Mouse (Mus musculus) adrenal gland (tissue): ENCODE results near the gene Gga3.

Experiments used
- intact Hi-C: fragments of 180-260 bp; cut with DNase I; formaldehyde crosslinking; loops from one replicate; pipeline ENCODE4 v1.15.1; 2025

Gene Gga3

DNA sequence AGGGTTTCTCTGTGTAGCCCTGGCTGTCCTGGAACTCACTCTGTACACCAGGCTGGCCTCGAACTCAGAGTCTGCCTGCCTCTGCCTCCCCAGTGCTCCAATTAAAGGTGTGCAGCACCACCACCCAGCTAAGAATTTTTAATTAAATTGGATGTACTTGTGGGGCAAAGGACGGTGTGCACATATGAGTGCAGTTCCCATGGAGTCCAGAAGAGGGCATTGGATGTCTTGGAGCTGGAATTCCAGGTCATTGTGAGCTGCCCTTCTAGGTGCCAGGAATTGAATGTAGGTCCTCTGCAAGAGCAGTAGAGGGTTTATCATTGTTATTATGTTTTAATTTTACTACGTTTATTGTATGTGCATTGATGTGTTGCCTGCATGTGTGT, 27.6 kb upstream of the Gga3 start:
- intact Hi-C loops: loop anchor here (5.0 kb wide), 1 partner anchor 81 kb away; no protein-coding TSS in a partner anchor

DNA sequence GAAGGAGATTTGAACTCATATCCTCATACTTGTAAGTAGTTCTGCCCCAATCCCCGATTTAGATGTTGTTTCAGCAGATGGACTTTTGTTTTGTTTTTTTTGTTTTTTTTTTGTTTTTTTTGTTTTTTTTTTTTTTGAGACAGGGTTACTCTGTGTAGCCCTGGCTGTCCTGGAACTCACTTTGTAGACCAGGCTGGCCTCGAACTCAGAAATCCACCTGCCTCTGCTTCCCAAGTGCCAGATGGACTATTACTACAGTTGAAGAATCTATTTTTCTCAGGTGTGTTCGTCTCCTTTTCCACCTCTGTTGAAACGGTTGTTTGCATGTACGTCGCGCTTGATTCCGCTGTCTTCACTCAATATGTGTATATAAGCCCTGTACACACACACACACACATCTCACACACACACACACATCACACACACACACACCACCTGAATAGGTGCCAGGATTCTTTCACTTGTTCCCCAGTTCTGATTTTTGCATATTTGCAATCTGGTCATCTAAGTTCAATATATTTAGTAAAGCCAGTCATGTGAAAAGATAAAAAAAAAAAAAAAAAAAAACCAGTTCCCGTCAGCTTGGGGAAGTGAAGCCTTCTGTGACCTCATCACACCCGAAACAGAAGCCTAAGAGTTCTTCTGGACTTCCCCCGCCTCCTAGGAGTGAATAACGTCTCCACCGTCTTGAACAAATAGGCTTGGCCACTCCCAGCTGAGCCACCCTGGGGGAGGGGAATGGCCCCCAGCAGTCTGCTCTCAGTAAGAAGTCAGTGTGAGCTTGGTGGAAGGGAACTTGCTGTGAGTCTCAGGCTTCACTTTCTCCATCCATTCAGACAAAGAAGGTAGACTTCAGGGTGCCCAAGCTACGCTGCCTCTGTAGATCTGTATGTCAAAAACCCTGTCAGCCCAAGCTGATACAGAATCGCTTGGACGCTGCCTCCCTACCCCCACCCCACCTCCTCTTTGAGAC, 27.0 kb upstream of the Gga3 start:
- intact Hi-C loops: loop anchor here (5.0 kb wide), 1 partner anchor 81 kb away; no protein-coding TSS in a partner anchor

DNA sequence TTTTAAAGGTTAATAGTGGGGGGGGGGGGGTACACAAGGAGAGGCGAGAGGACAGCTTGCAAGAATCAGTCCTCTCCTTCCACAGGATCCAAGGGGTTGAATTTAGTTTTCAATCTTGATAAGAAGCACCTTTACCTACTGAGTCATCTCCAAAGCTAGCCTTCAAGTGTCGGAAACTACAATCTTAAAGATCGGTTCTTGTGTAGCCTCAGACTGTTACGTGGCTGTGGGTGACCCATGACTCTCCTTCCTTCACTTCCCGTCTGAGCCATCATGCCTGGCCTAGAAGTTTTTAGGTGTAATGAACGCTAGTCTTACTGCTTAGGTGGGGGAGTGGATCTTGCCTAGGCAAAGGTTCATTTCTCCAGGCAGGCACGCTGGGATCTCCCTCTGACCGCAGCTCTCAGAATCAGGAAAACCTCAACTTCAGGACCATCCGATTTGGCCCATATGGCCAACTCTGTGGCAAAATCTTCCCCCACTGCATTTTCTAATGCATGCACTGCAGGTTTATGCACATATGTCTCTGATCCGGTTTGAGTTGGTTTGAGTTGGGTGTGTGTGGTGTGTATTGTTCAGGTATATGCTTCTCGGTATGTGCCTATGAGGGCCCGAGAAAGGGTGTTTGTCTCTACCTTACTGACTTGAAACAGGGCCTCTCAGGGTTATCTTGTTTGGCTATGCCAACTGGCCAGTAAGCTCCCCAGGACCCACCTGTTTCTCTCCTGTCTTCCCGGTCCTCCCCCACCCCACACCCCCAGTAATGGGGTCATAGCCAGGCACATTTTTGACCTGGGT, 26.1 kb upstream of the Gga3 start:
- intact Hi-C loops: loop anchor here (5.0 kb wide), 1 partner anchor 82 kb away; no protein-coding TSS in a partner anchor

DNA sequence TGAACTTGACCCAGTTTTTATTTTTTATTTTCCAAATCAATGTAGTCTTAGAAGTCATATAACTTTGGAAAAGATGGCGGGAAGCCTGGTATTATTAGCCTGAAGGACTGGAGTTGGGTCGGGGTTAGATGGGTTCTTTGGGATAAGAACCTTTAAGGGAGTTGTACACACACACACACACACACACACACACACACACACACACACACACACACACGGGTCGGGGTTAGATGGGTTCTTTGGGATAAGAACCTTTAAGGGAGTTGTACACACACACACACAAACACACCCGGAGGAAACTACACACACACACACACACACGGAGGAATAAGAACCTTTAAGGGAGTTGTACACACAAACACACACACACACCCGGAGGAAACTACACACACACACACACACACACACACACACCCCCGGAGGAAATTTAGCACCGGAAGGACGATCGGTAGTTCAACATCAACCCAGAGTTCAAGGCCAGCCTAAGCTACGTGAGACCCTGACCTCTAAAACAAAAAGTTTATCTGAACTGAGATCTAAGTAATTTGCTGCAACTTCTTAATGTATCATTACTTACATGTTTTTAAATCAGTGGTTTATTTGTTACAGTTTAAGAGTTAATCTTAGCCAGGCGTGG, 24.7 kb upstream of the Gga3 start:
- intact Hi-C loops: no loop called here

DNA sequence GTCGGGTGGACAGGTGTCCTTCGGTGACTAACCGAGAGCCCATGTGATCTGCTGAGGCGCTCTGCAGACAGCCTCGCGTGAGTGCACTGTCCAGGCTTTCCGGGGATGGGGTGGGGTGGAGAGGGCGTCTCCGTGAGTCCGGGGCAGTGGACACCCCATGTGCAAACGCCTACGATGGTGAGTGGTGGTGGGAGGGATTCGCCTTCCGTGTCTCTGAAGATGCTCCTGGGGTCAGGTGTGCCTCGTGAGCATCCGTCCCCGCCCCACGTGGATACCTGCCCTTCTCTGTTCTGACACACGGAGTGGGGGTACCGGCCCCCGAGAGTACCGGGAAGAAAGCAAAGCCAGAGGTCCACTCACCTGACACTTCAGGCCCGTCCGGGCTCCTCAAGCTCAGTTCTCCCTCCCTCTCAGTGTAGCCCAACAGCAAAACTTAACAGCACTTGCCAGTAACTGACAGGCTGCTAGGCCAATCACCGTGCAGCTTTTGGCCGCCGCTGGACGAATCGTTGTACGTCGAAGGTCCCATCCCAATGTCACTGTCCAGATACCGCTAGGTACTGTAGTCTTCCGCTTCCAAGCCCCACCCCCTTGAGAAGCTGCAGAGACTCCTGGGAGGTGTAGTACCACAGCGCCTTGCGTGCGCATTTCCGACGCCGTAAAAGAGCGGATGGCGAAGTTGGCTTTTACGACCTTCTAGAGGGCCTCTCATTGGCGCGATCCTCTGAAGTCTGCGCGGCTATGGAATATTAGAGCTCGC, 24.0 kb upstream of the Gga3 start, which contains the start of gene Slc25a19:
Slc25a19 (minus strand) TSS at position 591 of the 760 bp plus-strand sequence.
- intact Hi-C loops: no loop called here

DNA sequence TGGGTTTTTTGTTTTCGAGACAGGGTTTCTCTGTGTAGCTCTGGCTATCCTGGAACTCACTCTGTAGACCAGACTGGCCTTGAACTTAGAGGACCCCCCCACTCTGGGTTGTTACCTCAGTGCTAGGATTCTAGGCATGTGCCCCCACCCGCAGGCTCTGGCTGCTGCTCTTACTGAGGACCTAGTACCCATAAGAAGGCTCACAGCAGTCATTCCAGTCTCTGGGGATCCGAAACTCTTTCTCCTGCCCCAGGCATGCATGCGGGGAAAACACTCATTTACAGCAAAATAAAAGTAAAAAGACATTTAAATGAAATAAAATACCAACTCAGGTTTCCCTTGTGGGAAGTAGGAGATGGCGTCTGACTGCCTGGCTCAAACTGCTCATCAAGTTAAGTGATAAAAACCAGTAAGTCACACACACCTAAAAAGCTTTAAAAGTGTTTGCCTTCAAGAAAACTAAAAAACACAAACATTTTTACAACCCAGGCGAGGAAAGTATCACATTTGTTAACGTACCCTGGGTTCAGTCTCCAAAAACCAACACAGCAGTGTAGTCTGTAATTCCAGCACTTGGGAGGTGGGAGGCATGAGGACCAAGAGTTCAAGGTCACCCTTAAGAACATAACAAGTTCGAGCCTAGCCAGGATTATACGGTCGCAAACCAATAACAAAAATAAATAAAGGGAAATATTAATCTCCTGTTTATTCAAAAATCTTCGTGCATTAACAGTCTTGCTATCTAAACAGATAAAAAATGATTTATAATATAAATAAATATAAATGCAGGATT, 23.2 kb upstream of the Gga3 start:
- intact Hi-C loops: no loop called here

DNA sequence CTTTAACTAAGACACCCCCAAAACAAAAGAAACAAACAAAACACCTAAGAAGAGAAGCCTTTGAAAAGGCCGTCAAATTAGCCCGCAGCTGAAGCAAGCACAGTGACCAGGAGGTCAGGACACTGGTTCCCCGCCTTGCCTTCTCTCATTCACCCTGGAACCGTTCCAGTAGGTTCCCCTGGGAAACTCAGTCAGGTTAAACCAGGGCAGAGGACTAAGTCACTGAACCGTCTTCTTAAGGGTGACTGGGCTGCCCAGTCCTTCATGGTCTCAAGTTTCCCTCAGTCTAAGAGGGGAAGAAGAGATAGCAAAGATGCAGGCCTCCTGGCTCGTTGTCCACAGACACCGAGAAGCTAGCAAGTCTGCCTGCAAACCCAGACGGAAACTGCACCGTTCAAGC, 22.0 kb upstream of the Gga3 start:
- intact Hi-C loops: no loop called here

DNA sequence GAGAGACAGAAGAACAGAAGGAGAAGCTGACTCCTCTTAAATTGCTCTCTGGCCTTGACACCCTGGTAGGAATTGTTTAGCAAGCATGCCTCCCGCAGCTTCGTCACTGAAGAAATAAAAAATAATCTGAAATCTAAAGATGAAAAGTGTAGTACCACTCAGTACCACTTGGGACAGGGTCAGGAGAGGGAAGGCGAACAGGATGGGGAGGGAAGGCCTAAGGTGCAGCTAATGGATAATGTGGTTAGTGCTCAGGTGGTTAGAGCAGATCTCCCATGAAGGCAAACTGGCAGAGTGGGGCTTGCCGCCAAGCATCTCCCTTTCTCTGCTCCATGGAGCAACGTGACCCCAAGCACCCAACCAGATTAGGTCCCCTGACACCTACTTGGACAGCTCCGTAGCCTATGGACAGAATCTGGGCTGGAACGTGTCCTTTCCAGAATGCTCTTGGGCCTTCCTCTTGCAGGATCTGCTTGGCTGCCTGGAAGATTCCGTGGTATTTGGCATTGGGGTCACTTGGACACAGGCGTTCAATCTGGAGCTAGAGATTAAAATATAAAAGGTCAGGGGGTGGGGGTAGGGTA, 19.7 kb upstream of the Gga3 start:
- intact Hi-C loops: no loop called here

DNA sequence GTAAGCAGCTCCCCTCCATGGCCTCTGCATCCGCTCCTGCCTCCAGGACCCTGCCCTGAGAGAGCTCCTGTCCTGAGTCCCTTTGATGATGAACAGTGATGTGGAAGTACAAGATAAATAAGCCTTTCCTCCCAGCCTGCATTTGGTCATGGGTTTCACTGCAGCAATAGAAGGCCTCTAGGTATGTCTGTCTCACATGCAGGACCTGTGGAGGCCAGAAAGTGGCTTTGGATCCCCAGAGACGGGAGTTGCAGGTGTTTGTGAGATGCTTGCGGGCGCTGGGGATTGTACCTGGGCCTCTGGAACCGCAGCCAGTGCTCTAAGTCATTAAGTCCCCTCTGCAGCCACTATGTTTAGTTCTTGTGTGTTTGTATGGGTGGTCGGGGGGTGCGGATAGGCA, 16.1 kb upstream of the Gga3 start:
- intact Hi-C loops: no loop called here

DNA sequence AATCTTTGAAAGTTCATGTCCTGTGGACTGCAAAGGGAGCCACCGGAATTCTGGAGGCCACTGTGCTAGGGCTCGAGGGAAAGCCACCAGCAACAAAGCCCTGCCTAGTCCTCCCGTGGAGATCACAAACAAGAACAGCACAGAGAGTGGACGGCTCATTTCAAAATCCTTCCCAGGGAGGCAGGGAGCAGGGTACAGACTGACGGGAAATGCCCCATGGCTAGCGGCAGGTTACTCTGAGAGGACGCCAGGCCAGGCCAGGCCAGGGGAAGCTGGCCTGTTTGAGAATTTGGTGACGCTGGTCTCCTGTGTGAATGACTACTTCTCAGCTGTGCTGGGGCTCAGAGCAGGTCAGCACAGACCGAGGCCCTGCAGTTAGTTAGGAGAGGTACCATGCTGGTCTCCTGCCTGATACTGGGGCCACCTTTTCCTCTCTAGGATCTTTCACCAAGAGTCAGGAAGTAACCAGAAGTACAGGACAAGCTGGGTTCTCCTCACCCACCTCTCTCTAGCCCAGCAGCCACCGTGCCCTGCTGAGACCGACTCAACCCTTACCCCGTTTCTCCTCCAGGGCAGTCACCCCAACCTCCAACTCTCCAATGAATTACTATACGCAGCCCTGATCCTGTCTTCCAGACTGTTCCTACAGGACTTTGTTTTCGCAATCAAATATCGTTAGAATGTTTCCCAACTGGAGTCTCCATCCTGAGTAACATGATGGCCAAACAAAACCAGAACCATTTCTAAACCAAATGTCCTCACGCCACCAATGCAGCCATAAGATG, 15.1 kb upstream of the Gga3 start:
- intact Hi-C loops: no loop called here

DNA sequence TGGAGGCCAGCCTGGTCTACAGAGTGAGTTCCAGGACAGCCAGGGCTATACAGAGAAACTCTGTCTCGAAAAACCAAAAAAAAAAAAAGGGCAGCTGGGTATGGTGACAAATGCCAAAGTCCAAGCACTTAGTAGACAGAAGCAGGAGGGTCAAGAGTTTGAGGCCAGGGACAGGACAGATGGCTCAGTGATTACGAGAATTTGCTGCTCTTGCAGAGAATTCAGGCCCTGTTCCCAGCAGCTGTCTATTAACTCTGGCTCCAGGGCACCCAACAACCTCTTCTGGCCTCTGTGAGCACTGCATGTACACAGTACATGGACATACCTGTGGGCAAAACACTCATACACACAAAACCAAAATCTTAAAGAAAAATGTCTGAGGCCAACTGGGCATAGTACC, 14.2 kb upstream of the Gga3 start:
- intact Hi-C loops: no loop called here

DNA sequence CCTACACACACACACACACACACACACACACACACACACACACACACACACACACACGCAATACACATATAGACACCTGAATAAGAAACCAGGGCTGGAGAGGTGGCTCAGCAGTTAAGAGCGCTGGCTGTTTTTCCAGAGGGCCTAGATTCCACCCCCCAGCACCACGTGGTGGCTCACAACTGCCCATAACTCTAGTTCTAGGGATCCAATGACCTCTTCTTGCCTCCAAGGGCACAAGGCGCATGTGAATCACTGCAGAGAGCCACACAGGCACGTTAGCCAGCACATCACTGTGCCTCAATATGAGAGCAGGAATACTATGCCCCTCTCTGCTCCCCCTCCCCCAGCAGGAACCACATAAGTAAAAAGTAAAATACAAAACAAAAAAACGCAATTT, 13.0 kb upstream of the Gga3 start:
- intact Hi-C loops: no loop called here

DNA sequence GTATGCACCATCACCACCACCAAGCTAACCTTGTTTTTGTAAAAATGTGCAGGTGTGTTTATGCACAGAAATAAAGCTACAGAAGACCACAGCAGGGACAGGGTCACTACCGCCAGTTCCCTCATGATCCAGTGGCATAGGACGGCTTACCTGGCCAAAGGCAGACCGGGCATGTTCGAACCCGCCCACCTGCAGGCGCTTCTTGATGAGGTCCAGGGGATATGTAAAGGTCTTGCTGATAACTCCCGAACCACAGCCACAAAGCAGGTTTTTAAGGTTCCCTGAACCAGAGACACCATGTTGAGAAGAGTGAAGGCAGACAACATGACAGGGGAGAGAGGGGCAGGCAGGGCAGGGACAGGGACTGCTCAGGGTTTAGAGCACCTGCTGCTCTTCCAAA, 12.5 kb upstream of the Gga3 start:
- intact Hi-C loops: no loop called here

DNA sequence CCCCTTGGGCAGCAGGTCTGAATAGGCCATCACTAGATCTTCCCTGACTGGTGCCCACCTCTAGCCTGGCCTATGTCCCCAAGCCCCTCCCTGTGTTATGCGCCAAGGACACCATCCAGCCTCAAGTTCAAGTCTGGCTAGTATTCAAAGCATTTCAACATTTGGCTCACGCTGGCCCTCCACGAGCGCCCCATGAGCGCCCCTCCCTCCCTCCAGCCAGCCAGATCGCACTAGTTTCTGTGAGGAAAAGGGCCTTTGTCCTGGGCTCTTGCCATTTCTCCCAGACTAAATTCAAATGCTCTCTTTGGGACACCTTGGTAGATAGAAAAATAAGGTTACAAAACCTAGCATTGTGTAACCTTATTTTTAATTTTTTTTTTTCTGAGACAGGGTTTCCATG, 12.0 kb upstream of the Gga3 start:
- intact Hi-C loops: no loop called here

DNA sequence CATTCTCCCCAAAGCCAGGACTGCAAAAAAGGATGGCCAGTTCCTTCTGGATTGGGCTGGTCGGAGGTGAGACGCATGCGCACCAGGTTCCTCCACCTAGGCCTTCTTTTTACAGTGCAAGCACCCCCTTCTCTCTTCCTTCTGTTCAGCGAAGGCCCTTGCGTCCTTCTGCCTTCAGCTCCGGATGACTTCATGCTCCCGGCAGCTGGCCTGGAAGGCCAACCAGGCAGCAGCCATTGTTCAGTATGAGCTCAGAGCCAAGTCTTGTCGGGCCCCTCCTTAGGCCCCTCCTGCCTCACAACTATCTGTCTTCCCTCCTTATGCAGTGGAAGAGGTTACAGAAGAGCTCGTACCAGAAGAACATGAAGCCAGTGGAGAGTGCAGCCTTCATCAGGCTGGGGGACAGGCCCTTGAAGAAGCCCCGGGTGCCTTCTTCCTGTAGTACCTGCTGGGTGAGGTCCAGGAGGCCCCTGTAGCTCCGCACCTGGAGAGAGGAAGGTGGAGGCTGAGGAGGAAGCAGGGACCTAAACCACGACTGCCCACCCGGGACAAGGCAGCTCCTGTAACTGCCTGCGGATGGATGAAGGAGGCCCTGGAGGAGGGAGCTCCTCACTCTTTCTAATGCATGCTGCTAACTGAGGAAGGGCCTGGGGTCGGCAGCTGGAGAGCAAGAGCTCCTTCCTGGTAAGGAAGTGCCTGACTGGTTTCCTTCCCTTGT, 11.4 kb upstream of the Gga3 start:
- intact Hi-C loops: no loop called here

DNA sequence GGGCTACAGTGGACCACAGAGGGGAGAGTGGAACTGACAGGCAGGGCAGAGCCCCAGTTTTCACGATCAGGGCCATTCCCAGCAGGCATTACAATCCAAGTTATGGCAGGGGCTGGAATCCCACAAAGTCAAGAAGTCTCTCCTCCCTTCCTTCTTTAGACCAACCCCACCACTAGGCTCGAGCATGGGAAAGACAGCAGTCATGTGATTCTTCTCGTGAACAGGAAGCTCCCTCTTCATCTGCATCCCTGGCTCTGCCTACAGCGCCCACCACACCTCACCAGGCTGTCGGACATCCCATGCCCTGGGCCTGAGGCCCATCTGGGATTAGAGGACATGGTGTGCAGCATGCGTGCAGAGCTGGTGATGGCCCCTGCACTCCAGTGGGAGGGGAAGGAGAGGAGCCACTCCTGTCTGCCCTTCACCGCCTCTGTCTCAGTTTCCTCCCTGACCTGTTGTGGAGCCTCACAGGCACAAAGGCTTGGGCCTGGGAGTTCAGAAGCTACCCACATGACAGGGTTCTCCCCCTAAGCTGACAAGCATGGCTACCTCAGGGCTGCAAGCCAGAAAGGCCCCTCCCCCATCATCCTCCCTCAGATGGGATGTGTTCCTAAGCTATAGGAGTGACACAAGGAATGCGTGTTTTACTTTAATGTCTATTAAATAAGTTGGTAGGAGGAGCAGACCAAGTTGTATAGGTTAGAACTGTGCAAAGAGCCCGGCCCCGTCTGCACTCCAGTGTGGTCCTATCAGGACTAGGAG, 10.7 kb upstream of the Gga3 start:
- intact Hi-C loops: no loop called here

DNA sequence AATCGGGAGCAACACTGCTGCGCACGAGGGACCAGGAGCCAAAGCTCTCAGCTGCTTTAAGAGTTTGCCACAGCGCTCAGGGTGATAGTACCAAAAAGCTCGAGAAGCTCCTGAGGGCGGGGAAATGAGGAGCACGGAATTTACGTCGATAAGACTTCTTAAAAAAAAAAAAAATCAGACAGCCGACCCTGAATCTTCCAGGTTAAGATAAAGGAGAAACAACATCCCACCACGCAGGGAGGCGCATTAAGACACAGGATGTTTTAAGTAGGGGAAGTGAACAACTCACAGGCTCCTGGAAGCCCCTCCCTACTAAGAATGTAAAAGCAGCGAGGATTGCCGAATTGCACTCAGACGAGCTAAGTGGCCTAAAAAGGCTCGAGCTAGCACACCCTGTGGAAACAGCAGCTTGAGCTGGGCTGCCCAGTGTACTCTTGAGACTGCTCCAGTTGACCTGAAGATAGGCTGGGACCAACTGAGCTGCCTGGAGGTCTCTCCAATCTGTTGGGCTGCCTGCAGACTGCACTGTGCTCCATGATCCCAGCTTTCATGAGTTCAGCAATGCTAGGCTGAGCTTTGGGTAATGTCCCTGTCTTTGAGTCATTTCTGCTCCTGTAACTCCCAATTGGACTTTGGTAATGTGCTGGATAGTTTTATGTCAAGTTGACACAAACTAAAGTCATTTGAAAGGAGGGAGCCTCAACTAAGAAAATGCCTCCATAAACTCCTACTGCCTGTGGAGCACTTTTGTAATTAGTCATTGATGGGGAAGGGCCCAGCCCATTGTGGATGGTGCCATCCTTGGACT, 9.5 kb upstream of the Gga3 start:
- intact Hi-C loops: no loop called here
